Mouse (Mus musculus) ovary, postnatal 36 days (tissue): ENCODE measurements around the gene Rbms2.

Experiments used
- DNase-seq: peaks from one replicate; pipeline ENCODE4 v3.0.0; 2022; ENCODE audit warnings: low spot score, mixed read lengths

Rbms2 gene

DNA sequence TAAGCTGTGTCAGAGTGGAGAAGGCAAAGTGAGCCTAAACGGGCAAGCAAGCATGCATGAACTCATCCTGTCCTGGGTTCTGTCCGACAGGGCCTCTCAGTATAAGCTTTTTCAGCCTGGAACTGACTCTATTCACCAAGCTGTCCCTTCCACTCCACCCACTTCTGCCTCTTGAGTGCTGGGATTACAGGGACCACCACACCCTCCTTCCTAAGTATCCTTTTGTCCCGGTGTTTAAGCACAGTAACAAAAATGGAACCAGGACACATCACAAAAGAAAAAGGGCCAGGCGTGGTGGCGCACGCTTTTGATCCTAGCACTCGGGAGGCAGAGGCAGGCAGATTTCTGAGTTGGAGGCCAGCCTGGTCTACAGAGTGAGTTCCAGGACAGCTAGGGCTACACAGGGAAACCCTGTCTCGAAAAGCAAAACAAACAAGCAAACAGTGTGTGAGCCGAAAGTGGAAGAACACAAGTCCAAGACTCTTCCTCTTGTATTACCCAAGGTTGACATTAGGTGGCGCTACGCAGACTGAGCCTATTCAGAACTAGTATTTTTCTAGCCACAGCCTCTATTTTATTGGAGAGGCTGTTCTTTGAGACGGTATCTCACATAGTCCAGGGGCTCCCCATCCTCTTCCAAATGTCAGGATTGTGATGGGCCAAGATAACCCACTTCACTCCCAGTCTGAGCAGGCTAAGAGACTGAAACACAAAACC is 39.7 kb downstream of the Rbms2 start:
- no peak for DNase-seq

DNA sequence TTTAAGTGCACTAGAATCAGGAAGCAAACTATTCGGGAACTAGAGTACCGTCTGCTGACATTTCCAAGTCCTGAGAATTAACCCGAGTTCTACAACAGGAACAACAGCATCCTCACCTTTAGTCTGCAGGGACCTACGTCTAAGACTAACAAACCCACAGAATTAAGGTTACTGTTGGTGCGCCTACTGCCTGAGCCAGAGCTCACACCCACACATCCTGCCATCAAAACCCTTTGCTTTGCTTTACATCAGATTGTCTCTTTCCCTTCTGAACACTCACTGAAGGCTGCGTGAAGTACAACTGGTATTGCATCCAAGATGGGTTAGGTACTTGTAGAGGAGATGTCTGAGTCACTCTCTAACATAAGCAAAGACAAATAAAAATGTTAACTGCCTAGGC is 44.7 kb downstream of the Rbms2 start:
- no peak for DNase-seq

GRCm38 (mm10) chr10:128133650-128134332 is 46.3 kb downstream of the Rbms2 start:
- DNase-seq = no peak

- DNase-seq = no peak
Measured at GRCm38 (mm10) chr10:128131812-128132211, 48.3 kb downstream of the Rbms2 start.

DNA sequence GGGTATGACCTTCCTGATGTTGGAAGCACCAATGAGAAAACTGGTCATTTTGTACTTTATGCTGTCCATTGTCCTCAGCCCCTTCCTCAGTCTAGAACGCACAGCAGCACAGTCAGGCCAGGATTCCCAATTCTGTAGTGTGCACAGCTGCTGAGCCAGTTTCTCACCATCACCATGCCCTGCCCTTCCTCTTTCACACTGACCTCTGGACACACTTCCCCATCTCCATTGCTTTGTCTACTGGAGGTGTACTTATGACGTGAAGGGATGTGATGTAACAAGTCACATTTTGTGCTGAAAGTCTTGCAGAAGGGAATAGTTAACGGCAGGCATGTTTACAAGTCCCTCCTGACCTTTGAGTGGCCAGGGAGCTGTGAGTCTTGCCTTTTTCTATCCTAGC is 48.8 kb downstream of the Rbms2 start:
- DNase-seq = no peak

DNA sequence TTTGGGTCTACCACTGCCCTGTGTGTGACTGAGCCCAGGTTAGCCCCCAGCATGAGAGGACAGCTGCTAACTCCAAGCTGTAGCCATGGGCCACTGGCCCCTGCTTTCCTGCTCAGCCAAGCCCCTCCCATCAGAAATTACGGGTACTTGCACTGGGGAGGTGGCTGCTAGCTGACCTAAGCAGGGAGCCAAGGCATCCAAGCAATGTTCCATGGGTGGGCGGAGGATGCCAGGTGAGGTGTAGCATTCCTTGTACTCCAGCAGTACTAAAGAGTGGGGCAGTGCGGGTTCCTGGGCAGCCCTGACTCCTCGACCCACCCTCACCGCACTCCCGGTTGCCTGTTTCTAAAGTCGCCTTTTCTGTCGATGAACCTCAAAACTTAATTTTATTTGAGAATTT is 52.0 kb downstream of the Rbms2 start:
- DNase-seq = no peak

DNA sequence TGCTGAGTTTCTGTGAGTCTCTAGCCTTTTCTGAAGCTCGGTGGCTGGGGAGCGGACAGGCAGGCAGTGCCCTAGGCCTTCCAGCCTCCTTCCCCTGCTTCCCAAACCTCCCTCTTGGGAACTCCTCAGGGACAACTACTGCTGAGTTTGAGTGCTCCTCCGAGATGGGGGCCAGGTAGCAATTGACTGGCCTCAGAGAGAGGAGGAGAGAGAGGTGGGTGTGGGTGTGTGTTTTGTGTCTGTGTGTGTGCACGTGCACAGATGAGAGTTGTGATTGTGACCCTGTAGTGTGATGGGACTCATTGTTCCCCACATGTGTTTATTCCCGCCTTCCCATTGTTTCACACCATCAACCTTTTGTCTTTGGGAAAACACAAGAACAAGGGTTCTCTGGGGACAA is 52.6 kb downstream of the Rbms2 start:
- DNase-seq = no peak

- DNase-seq = no peak
Measured at GRCm38 (mm10) chr10:128125951-128126350, 54.1 kb downstream of the Rbms2 start.

- no peak for DNase-seq
Measured at GRCm38 (mm10) chr10:128124831-128125230, 55.3 kb downstream of the Rbms2 start.

GRCm38 (mm10) chr10:128123833-128124232 is 56.3 kb downstream of the Rbms2 start:
- no peak for DNase-seq

DNA sequence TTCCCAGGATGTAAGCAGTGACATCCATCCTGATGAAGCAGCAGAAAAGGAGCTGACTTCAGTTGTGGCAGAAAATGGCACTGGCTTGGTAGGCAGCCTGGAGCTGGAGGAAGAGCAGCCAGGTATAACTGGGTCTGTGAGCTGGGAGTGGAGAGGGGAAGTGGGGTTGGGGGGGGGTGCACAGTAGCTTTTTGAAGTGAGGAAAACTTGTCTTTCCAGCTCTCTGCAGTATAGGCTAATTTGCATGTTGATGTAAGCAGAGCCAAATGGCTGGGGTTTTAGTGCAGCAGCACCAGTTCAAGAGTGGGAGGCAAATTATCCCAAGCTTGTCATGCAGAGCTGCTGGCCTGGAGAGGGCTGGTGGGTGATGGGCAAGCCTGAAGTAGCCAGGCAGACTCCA is 68.9 kb downstream of the Rbms2 start:
- DNase-seq = no peak

DNA sequence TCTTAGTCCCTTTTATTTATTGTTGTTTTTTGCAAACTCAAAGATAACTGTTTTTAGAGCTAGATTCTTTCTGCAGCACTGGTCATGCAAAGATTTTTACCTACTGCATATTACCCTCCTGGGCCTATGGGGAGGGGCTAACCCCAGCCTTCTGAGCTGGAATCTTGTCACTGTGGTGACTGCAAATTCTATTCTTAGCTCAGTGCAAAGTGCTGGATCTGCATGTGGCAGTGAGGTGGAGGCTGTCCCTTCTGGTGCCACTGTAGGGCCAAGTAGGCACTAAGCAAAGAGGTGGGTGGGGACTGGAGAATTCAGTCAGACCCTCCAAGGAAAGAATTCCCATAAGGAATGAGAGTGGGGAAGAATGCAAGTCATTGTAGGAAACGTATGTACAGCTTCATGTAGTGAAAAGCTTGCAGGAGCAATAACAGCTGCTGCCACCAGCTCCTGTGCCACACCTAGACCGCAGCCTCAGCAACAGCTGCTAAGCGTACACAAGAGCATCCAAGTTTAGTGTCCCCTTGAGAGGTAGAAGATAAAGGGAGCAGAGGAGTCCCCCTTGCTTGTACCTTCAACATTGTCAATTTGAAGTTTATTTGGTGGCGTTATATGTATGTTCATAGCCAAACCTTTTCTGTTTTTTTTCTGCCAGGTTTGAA is 69.9 kb downstream of the Rbms2 start:
- no peak for DNase-seq

GRCm38 (mm10) chr10:128097587-128097971 is 82.5 kb downstream of the Rbms2 start:
- peak; percentile 37 for DNase-seq

GRCm38 (mm10) chr10:128096693-128097586 is 83.2 kb downstream of the Rbms2 start:
- peak; percentile 84 for DNase-seq

- DNase-seq = no peak
Measured at GRCm38 (mm10) chr10:128096313-128096692, 83.8 kb downstream of the Rbms2 start.

DNA sequence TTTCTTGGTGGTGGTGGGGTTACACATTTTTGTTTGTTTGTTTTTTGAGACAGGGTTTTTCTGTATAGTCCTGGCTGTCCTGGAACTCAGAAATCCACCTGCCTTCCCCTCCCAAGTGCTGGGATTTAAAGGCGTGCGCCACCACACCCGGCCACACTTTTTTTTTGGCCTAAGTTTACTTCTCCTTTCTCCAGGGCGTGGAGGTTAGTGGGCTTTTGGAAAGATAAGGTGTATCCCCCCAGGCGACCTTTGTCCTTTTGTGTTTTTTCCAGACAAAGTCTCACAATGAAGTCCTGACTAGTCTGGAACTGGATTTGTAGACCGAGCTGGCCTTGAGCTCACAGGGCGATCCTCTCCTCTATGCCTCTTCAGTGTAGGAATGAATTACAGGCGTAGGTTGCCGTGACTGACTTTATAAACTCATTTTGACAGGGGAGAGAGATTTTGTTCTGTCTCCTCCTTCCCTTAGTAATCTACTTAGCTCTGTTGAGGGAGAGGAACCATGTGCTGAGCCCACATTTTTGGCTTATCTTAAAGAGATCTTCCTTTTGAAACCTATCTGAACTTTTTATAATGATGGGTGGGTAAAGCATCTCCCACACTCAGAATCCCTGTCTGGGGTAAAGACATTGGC is 85.0 kb downstream of the Rbms2 start:
- DNase-seq = no peak

- DNase-seq = peak; percentile 87
Measured at GRCm38 (mm10) chr10:128094340-128094968, 85.6 kb downstream of the Rbms2 start.

DNA sequence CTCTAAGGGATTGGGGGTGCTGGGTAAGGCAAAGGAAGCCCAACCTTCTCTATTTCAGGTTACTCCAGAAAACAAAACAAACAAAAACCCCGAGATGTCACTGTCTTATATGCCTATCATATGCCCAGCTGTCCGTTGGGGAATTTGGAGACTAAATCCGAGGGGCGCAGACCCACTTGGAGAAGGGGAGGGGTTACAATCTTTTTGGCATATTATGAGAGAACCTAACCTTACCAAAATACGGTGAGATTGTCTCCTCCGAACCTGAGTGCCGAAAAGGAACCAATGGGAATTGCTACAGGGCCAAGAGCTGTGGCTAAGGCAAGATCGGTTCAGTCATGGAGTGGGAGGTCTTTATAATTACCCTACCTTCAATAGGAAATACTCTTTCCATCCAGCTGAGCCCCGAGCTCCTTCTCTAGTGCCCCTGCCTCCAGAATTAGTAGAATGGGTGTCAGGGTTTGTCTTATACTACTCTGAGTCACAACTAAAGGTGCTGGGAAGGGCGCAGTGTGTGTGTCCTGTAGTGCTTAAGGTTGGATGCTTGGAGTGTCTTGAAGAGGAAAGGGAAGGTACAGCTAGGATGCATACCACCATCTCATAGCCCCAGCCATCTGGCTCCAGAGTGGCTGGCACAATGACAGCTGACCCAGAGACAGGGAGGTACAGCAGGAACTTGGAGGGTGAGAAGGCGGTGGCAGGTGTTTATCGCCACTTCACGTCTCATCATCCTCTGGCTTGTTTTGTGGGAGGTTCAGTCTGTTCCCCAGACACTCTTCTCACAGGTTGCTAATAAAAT is 86.4 kb downstream of the Rbms2 start:
- DNase-seq = no peak

- DNase-seq = peak; percentile 85
Measured at GRCm38 (mm10) chr10:128092506-128093495, 87.3 kb downstream of the Rbms2 start.
